Mouse (Mus musculus): Measurements from ENCODE around the gene Tnnt2.

The Tnnt2 gene

DNA sequence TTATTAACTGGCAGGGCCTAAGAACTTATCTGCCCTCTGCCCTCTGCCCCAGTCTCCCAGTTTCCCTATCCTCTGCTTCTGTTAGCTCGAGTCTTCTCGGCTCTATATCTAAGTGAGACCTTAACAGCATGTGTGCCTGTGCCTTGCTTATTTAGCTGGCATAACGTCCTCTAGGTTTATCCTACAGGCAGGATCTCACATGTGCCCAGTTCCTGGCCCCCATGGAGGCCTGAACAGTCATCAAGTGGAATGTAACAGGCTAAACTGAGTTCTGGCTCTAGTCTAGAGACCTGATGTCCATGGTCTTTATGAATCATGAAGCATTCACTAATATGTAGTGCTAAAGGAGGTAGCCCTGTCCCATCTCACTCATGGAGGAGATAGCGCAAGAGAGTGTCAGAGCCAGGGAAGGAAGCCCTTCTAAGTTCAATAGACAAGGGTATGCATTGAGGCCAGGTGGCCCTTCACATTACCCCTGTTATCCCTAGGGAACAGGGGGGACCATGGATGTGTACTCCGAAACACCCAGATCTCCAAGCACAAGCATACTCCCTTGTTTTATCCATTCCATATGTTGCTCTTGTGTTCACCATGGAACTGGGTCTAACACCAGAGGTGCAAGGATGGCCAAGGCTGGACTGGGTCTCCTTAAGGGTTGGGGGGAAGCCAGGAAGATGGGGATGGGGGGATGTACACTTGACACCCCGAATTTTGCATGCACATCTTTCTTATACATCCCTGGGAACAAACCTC is 18.6 kb downstream of the Tnnt2 start:
- DNase-seq (ENCODE audit: low read depth, low spot score) = no peak

DNA sequence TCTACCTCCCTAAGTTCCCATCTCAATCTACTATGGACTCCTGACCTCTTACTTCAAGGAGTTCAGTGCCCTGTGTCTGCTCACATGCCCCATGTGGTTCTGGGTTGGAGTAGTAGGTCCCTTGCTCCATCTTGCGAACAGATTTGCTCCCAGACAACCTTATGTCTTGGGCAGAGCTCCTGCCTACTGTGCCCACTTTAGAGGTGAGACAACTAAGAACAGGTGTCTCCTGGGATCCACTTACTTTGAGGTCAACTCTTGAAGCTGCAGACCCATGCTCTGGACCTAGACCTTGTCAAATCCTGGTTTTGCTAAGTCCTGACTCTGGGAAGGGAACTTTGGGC is 19.2 kb downstream of the Tnnt2 start:
- no peak for DNase-seq (ENCODE audit: low read depth, low spot score)

DNA sequence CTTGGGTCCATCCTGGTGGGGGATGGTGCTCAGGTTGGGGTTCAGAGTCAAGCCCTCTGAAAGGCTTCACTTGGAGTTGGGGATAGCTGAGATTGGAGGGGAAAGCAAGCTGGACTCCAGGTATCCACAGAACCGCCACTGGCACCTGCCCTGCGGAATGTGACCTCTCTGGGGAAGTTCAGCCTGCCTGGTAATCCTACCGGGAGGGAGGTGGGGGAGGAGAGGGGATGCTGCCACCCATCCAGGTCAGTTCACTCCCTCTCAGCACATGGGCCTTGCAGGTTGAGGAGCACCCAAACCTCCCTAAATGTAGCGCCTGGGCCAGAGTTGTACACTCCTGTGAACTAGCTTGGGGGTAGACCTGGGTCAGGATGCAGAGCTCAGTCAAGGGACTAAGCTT is 19.9 kb downstream of the Tnnt2 start:
- DNase-seq (ENCODE audit: low read depth, low spot score) = no peak

DNA sequence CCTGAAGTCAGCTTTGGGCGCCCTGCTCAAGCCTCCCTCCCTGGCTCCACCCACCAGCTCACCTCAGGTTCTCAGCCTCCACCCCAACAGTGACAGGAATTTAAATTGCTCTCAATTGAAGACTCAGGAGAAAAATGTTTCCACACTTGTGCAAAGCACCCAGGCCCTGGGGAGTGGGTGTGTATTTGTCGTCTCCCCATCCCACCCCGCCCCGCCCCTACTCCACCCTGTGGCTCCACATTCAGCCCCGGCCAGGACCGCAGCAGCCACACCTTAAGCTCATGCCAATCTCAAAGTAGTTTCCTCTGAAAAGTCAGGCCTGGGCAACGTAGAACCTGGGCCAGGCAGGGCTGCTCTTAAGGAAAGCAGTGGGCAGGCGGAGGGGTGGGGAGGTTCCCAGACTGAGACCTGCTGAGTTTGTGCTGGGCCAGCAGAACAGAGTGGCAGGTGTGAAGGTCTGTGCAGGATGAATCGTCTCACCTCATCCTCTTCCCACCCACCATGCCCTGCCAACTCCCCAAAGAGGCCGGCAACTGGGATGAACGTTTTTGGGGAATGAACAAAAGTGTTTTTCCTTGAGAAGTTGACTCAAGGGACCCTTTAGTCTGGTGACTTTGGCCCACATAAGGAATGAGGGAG is 21.1 kb downstream of the Tnnt2 start:
- peak; percentile 73 for DNase-seq (ENCODE audit: low read depth, low spot score)

DNA sequence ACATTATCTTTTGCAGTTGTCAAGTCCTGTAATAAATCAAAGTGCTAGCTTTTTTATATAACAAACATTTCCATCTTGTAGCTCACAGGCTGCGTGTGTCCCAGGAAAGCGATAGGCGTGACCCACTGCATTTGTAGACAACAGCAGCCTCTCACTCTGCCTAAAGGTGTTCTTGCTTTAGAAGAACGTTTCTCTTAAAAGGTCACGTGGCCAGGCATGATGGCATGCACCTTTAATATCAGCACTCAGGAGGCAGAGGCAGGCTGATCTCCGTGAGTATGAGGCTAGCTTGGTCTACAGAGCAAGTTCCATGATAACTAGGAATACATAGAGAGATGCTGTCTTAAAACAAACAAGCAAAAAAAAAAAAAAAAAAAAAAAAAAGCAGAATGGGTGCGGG is 22.4 kb downstream of the Tnnt2 start:
- no peak for DNase-seq (ENCODE audit: low read depth, low spot score)

DNA sequence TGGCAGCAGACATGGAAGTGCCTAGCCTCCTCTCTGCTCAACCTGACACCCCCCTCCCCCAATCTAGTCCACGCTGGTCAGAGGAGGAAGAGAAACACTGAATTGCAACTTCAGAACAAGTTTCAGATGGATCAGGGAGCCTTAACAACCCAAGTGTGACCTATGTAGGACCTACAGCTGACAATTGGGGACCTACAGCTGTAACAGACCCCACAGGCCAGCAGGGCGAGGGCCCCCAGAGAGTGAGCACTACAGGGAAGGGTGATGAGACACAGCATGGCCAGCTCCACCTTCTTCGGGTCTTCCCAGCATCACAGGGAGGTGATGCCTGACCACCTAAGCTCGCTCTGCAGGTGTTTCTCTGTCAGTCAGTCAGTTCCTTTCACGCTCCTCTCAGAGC is 24.9 kb downstream of the Tnnt2 start:
- no peak for DNase-seq (ENCODE audit: low read depth, low spot score)

DNA sequence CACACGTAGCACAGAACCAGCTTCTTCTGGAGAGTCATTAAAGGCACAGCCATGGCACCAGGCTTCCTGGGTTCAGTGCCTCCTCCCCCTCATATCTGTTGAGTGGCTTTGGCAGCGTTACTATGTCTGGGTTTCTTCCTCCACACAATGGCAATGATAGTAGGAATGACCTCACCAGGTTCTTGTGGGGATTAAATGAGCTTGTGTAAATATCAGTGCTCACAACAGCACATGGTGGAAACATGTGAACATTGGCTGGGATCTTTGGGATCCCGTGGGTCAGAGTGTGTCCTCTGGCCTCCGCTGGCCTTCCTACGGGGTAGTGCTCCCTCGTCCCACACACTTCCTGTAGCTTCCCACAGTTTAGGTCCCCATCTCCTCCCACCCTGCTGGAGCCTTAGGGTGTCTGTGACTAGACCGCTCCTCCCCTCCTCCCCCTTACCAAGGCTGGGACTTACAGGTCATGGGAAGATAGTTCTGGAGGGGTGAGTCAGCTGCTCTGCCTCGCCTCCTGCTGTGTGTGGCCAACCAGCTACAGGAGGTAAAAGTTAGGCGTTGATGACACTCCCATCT is 25.9 kb downstream of the Tnnt2 start:
- no peak for DNase-seq (ENCODE audit: low read depth, low spot score)

DNA sequence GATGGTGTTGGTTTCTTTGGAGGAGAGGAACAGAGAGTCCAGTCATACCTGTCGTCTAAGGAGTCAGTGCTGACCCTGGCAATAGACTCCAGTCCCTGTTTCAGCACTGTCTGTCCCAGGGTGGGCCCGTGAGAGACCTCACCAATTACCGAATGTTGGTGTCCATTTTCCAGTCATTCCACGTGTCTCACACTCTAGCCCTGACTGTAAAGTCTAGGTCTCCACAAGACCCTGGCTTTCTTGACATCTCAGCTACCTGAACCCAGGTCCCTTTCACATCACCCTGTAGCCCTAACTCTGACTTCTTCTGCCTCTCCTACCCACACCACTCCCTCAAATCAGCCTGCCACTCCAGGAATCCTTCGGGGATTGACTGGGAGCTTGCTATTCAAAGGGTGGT is 26.4 kb downstream of the Tnnt2 start:
- DNase-seq (ENCODE audit: low read depth, low spot score) = no peak

DNA sequence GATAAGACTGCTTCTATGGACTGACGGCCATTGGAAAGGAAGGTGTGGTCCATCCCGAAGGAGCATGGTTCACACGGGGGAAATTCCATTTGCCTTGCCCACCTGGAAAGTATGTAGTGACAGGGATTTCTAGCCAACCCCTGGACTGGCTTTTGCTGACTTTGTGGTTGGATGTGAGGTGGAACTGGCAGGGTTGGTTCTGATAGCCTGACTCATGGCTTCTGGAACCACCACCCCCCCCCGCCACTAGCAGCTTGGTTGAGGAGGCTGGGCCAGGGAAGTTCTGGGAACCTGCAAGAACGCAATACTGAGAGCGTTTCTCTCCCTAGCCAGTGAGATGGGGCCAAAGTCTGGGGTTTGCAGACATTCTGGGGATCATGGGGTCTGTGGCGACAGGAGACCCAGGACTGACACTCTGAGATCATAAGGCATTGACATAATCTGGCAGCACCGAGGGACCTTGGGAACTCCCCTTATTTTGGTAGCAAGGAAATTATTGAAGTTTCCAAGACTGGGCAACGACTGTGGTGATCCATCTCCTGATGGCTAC is 27.7 kb downstream of the Tnnt2 start:
- no peak for DNase-seq (ENCODE audit: low read depth, low spot score)

DNA sequence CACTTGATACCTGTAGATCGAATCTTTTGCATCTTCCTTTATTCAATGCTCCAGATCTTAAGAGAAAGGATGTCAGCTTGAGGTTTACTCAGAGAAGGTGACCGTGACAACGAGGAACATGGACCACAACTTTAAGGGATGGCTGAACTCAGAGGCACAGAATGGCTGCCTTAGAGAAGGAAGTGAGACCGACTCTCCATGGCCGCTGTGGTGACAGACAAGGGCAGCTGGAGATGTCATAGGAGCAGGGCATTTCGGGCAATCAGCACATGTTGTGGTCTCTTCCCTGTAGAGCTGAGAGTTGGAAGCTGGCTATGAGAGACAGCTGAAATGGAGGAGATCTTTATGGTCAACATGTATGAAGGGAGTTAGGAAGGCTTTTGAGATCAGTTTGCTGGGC is 28.7 kb downstream of the Tnnt2 start:
- no peak for DNase-seq (ENCODE audit: low read depth, low spot score)

DNA sequence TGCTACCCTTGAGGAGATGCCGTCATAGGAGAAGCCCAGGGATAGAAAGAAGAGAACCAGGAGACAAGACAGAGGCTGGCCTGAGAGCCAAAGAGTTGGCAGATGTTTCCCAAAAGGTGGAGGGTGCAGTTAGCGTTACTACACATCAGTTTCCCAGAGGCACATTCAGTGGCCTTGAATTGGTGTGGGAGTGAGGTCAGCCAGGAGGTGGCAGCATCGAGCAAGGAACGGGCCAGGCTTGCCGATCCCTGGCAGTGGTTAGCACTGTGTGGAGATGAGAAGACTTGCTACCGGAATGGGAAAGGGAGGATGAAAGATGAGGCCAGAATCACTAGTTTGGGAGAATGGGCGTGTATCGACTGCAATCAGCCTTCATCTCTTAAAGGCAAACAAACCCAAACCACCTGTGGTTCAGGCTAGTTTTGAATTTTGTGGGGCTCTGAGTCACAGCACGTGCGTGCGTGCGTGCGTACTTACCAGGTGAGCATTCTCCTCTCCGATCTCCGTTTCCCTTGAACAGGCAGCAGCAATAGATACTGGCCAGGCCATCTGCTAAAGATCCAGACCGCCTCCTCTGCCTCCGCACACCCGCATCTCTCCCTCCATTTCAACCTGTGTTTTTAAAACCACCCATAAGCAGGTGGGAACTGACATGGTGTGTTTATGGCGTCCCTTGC is 29.5 kb downstream of the Tnnt2 start:
- peak; percentile 88 for DNase-seq (ENCODE audit: low read depth, low spot score)

DNA sequence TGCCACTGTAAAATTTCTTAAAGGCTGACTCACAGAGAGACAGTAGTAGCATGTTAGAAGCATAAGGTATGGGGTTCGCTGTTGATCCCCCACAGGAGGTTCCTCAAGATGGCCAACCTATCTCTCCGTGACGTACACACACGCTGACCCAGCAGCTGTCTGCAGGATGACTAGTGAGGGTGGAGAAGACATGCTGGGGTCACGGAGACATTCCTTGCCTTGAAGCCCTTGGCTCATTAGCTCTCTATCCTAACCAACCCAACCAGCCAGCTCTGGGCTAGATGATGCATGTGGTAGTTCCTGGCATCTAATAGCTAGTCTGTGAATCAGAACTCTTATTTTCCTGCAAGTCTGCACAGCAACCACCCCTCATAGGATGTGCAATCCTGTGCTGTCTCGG is 32.4 kb downstream of the Tnnt2 start:
- no peak for DNase-seq (ENCODE audit: low read depth, low spot score)

DNA sequence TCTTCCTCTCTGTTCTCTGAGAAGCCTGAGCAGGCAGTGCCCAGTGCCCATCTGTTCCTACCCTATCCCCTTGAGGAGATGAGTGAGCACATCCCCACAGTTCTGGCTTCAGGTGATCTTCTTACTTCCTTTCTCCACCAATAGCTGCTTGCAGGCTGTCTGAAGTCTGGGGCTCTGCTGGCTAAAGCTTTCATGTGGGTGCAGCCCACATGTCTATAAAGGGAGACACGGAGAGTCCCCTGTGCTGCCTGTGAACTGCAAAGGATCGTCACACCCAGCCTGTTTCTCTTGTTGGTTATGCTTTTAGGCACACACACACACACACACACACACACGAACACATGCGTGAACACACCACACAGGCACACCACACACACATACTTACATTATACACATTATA is 36.8 kb downstream of the Tnnt2 start:
- DNase-seq (ENCODE audit: low read depth, low spot score) = no peak

DNA sequence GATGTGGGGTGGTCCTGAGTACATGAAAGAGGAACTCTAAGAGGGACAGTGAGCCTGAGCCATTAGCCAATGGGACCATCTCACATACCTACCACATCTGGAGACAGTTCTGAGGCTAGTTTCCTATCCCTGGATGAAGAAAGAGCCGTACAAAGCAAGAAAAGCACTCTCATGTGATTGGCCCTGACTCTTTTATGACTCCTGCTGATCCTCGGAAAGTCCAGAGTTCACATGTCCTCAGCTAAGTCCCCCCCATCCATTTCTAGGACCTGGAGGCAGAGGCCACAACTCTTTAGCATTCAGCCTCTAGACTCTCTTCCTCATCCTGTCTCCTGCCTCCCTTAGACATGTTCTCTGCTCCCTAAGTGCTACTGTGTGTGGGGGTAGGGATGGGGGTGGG is 41.1 kb downstream of the Tnnt2 start:
- no peak for DNase-seq (ENCODE audit: low read depth, low spot score)

DNA sequence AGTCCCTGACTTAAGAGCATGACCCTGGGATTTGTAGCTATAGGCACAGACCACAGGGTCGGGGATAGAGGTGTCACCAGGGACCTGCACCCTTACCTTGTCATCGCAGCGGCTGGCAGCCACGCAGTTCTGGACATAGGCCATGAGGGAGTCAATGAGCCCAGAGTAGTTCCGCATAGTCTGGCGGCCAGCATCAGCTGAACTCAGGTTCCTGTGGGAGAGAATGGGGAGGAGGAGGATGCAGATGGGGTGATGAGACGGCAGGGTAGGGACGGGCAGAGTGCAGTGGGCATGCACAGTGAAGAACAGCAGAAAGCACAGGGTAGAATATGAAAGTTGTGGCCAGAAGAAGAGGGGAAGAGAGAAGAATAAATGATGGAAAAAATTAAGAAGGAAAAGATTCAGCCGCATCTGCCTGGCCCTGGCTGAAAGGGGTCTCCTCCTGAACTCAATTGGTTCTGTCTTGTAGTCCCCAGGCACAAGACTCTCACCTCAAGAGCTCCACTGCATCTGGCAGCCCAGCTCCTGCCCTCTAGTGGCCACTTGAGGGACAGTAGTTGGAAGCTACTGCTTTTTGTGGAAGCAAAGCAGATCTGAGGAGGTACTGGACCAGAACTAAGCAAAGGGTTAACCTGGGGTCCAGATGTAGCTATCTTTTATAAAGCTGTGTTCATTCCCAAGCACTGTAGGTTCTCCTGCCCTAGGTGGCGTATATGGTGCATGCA is 46.4 kb downstream of the Tnnt2 start:
- peak; percentile 77 for DNase-seq (ENCODE audit: low read depth, low spot score)

DNA sequence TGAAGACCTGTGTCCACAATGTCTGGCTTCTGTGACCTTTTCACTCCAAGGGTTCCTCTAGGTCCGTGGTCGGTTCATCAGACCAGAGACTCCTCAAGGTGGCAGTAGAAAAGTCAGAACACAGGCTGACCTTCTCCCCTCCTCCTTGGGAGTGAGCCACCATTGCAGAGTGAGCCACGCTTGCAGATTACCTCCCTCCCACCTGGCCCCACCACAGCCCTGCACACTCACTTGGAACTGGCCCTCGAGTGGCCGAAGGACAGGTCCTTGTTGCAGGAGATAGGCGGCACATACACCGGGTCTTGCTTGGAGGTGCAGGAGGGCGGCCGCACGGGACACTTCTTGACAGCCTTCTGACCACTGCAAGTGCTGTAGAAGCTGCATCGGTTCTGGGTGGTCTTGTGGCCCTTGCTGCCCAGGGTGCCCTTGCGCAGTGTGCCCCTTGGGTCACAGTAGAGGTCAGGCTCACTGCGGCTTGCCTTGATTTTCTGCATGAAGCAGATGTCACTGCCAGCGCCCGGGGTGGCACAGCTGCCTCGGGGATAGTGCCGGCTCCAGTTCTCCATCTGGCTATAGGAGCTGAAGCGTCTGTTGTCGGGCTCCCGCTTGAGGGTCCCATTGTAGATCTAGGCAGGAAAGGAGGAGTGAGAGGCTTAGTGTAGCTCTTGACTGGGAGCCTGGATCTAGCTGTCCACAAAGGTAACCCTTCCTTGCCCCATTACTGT is 53.5 kb downstream of the Tnnt2 start:
- DNase-seq (ENCODE audit: low read depth, low spot score) = no peak

DNA sequence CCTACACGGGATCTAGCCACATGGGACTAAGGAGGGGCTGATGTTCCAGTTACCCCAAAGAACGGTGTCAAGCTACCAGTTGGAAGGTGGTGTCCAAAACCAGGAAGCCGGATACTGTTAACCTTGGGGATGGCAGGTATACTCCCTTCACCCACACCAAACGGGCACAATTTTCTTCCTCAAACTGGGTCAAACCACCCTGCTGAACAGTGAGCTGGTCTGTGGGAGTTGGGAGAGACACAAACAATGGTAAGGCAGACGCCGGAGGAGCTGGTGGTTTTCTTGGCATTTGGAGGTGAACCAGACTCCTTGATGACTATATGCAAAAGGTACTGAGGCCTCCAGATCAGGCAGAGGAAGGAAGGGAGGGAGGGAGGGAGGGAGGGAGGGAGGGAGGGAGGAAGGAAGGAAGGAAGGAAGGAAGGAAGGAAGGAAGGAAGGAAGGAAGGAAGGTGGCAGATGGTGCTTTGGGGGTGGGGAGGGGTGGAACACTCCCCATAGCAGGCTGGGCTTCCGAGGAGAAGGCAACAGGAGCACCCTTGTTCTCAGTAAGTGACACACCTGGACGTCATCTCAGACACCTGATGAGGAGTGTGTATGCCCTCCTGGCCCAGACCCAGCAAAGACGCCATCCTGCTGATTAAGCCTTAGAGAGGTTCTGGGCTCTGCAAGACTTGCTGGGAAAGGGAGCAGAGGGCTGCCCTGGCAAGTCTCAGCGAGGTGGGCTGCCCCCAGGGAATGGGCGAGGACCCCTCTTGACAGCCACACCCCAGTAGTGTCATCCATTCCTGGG is 55.5 kb downstream of the Tnnt2 start:
- no peak for DNase-seq (ENCODE audit: low read depth, low spot score)

DNA sequence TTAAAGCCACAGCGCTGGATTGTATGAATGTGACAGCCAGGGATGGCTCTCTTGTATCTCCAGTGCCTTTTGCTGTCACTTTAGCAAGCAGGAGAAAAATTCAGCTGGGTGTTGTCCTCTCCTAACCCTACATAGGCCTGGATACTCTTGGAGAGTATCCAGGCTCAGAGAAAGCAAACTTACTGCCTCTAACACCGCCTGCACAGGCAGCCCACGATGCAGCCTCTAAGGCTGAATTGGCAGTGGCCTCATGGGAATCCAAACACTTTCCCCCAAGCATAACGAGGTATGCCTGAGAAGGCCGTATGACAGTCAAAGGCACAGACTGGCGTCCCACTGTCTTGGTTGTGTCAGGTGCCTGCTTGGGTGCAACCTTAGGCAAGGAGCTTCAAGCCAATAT is 56.1 kb downstream of the Tnnt2 start:
- DNase-seq (ENCODE audit: low read depth, low spot score) = no peak

DNA sequence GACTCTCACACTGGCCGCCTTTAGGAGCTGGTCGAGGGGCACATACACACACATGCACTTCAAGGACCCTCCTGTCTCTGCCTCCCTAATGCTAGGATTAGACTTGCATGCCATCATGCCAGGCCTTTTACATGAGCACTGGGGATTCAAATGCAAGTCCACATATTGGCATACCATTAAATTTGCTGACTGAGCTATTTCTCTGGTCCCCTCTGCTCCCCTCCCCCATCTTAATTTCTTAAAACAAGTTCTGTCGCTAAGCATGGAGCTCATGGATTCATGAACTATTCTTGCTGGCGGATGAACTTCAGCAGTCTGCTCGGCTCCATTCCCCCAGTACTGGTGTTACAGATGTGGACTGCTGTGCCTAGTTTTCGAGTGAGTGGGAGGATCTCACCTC is 56.6 kb downstream of the Tnnt2 start:
- DNase-seq (ENCODE audit: low read depth, low spot score) = no peak

DNA sequence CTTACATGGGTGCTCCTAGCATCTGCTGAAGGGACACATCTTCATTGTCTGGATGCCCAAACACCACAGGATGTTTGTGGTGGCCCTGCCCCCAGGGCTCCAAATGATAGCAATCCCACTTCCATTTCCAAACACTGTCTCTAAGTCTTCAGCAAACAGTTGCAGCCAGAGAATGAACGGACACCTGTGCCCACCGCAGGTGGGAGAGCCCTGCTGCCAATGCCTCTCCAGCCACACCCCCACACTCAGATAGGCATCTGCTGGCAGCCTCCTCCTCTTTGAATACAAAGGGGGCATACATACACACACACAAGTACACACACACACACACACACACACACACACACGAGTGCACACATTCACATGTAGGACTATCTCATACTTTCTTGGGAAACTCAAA is 57.2 kb downstream of the Tnnt2 start:
- no peak for DNase-seq (ENCODE audit: low read depth, low spot score)
